Mouse (Mus musculus) CH12.LX (cell line): ENCODE data around the gene Scrn2. TPM values are rescaled to one million over a fixed set of nuclear protein-coding genes. Genes with fewer than 3 reads are reported as not detected.
A peak's percentile ranks its signal among the peaks of the same experiment; 100 is the strongest.

Source experiments
- DNase-seq: peaks from one replicate; pipeline ENCODE4 v3.0.0-alpha.2; 2013; ENCODE audit errors: extremely low read depth
- H3K27ac ChIP-seq: 2 replicates; pipeline ENCODE4 v1.5.1; 2012; ENCODE audit warnings: low read depth, mild to moderate bottlenecking, control low read depth, moderate library complexity; ENCODE audit not compliant: insufficient read depth
- H3K27me3 ChIP-seq: replicated peaks from 2 replicates; pipeline ENCODE3; 2012; ENCODE audit warnings: inconsistent platforms
- H3K36me3 ChIP-seq, 2 experiments: replicated peaks in 1 of 2; 2 replicates each; pipeline versions ENCODE3 to v1.6.1; 2012; ENCODE audit warnings: inconsistent platforms in 1 of 2, low read length in 1 of 2, mild to moderate bottlenecking in 1 of 2, mixed read lengths in 1 of 2, moderate library complexity in 1 of 2; ENCODE audit not compliant: control insufficient read depth in 1 of 2, insufficient read depth in 1 of 2
- H3K4me1 ChIP-seq, 2 experiments: 2 replicates each; pipeline ENCODE4 v1.6.1; 2012; ENCODE audit warnings: inconsistent platforms in 1 of 2, moderate library complexity in 1 of 2; ENCODE audit not compliant: insufficient read depth in 2 of 2, control insufficient read depth in 1 of 2
- H3K4me2 ChIP-seq: 2 replicates; pipeline ENCODE4 v1.6.1; 2012; ENCODE audit warnings: low read depth, mild to moderate bottlenecking, control low read depth; ENCODE audit not compliant: poor library complexity, insufficient read depth, severe bottlenecking
- H3K4me3 ChIP-seq, 3 experiments: fragments of 150-350 bp in 1 of 3; sonication (generic) in 1 of 3; replicated peaks in 1 of 3; 2 replicates each; pipeline versions ENCODE3 to v1.5.1; 2011 to 2012; ENCODE audit warnings: low read depth in 2 of 3, low read length in 2 of 3, mild to moderate bottlenecking in 2 of 3, moderate library complexity in 2 of 3, control low read depth in 1 of 3, improper control_type of control experiment in 1 of 3, inconsistent platforms in 1 of 3, mixed read lengths in 1 of 3; ENCODE audit not compliant: poor library complexity in 1 of 3
- H3K79me2 ChIP-seq: replicated peaks from 2 replicates; pipeline ENCODE4 v1.6.1; 2012; ENCODE audit warnings: mild to moderate bottlenecking, moderate library complexity; ENCODE audit not compliant: control insufficient read depth, poor library complexity, insufficient read depth, severe bottlenecking; ENCODE audit errors: extremely low read depth
- H3K9ac ChIP-seq: 2 replicates; pipeline ENCODE4 v1.6.1; 2012; ENCODE audit warnings: low read depth, mild to moderate bottlenecking, control low read depth, moderate library complexity; ENCODE audit not compliant: insufficient read depth
- H3K9me3 ChIP-seq: replicated peaks from 2 replicates; pipeline ENCODE3; 2012; ENCODE audit warnings: low read length, inconsistent platforms, mixed read lengths
- BHLHE40 ChIP-seq: IDR thresholded peaks from 2 replicates; pipeline ENCODE4 v1.6.1; 2011; ENCODE audit warnings: mild to moderate bottlenecking, low read depth, low read length, improper control_type of control experiment
- CHD1 ChIP-seq: IDR thresholded peaks from 2 replicates; pipeline ENCODE4 v1.6.1; 2012; ENCODE audit warnings: low read depth, low read length, improper control_type of control experiment, inconsistent platforms
- CTCF ChIP-seq, 2 experiments: IDR thresholded peaks in 1 of 2; conservative IDR thresholded peaks in 1 of 2; 2 replicates each; pipeline ENCODE4 v1.5.1; 2011 to 2012; ENCODE audit warnings: low read depth in 2 of 2, low read length in 2 of 2, improper control_type of control experiment in 1 of 2, inconsistent platforms in 1 of 2, mild to moderate bottlenecking in 1 of 2, moderate library complexity in 1 of 2
- E2F4 ChIP-seq: IDR thresholded peaks from 2 replicates; pipeline ENCODE4 v1.6.1; 2011; ENCODE audit warnings: low read depth, low read length, improper control_type of control experiment; ENCODE audit not compliant: insufficient replicate concordance
- ELF1 ChIP-seq: IDR thresholded peaks from 2 replicates; pipeline ENCODE4 v1.6.1; 2014; ENCODE audit warnings: low read depth, mild to moderate bottlenecking, inconsistent platforms, low read length, improper control_type of control experiment
- ETS1 ChIP-seq: conservative IDR thresholded peaks from 2 replicates; pipeline ENCODE4 v1.6.1; 2012; ENCODE audit warnings: low read depth, mild to moderate bottlenecking, inconsistent platforms, low read length, improper control_type of control experiment, moderate library complexity
- GABPA ChIP-seq: IDR thresholded peaks from 2 replicates; pipeline ENCODE4 v1.6.1; 2012; ENCODE audit warnings: low read depth, low read length, improper control_type of control experiment, inconsistent platforms; ENCODE audit not compliant: insufficient replicate concordance
- HCFC1 ChIP-seq: IDR thresholded peaks from 2 replicates; pipeline ENCODE4 v1.6.1; 2012; ENCODE audit warnings: low read depth, mild to moderate bottlenecking, inconsistent platforms, low read length, improper control_type of control experiment
- JUN ChIP-seq: IDR thresholded peaks from 2 replicates; pipeline ENCODE4 v1.6.1; 2011; ENCODE audit warnings: low read depth, mild to moderate bottlenecking, low read length, improper control_type of control experiment, moderate library complexity; ENCODE audit not compliant: insufficient read depth
- JUND ChIP-seq: conservative IDR thresholded peaks from 2 replicates; pipeline ENCODE4 v1.6.1; 2011; ENCODE audit warnings: low read depth, low read length, improper control_type of control experiment
- MAFK ChIP-seq: IDR thresholded peaks from 2 replicates; pipeline ENCODE4 v1.6.1; 2011; ENCODE audit warnings: low read length, improper control_type of control experiment; ENCODE audit not compliant: insufficient replicate concordance
- MAX ChIP-seq: IDR thresholded peaks from 2 replicates; pipeline ENCODE4 v1.6.1; 2011; ENCODE audit warnings: low read length, improper control_type of control experiment
- MAZ ChIP-seq: IDR thresholded peaks from 2 replicates; pipeline ENCODE4 v1.6.1; 2012; ENCODE audit warnings: low read depth, mild to moderate bottlenecking, inconsistent platforms, low read length, improper control_type of control experiment, moderate library complexity
- MEF2A ChIP-seq: IDR thresholded peaks from 2 replicates; pipeline ENCODE4 v1.6.1; 2014; ENCODE audit warnings: low read depth, mild to moderate bottlenecking, inconsistent platforms, low read length, improper control_type of control experiment, borderline replicate concordance
- MXI1 ChIP-seq: IDR thresholded peaks from 2 replicates; pipeline ENCODE4 v1.6.1; 2011; ENCODE audit warnings: mild to moderate bottlenecking, low read depth, low read length, improper control_type of control experiment
- MYC ChIP-seq: IDR thresholded peaks from 2 replicates; pipeline ENCODE4 v1.6.1; 2011; ENCODE audit warnings: low read depth, mild to moderate bottlenecking, improper control_type of control experiment, low read length
- NELFE ChIP-seq: IDR thresholded peaks from 2 replicates; pipeline ENCODE4 v1.6.1; 2011; ENCODE audit warnings: low read depth, low read length, improper control_type of control experiment
- PAX5 ChIP-seq: IDR thresholded peaks from 2 replicates; pipeline ENCODE4 v1.6.1; 2012; ENCODE audit warnings: low read length, inconsistent platforms, mixed read lengths
- RAD21 ChIP-seq: IDR thresholded peaks from 2 replicates; pipeline ENCODE4 v1.6.1; 2011; ENCODE audit warnings: low read depth, mild to moderate bottlenecking, low read length, improper control_type of control experiment, moderate library complexity
- RCOR1 ChIP-seq: conservative IDR thresholded peaks from 2 replicates; pipeline ENCODE4 v1.6.1; 2012; ENCODE audit warnings: low read depth, mild to moderate bottlenecking, inconsistent platforms, low read length, improper control_type of control experiment
- SIN3A ChIP-seq: IDR thresholded peaks from 2 replicates; pipeline ENCODE4 v1.6.1; 2012; ENCODE audit warnings: low read length, improper control_type of control experiment, inconsistent platforms
- SMC3 ChIP-seq: IDR thresholded peaks from 2 replicates; pipeline ENCODE4 v1.6.1; 2011; ENCODE audit warnings: low read depth, low read length, improper control_type of control experiment
- TBP ChIP-seq: conservative IDR thresholded peaks from 2 replicates; pipeline ENCODE4 v1.6.1; 2011; ENCODE audit warnings: low read depth, low read length, improper control_type of control experiment
- TCF12 ChIP-seq: IDR thresholded peaks from 2 replicates; pipeline ENCODE4 v1.6.1; 2014; ENCODE audit warnings: low read depth, mild to moderate bottlenecking, inconsistent platforms, low read length, improper control_type of control experiment
- USF1 ChIP-seq: IDR thresholded peaks from 2 replicates; pipeline ENCODE4 v1.6.1; 2014; ENCODE audit warnings: low read depth, mild to moderate bottlenecking, inconsistent platforms, low read length, improper control_type of control experiment
- USF2 ChIP-seq: conservative IDR thresholded peaks from 2 replicates; pipeline ENCODE4 v1.6.1; 2011; ENCODE audit warnings: low read depth, low read length, improper control_type of control experiment
- ZC3H11A ChIP-seq: IDR thresholded peaks from 2 replicates; pipeline ENCODE4 v1.6.1; 2012; ENCODE audit warnings: low read depth, mild to moderate bottlenecking, inconsistent platforms, low read length, improper control_type of control experiment
- ZKSCAN1 ChIP-seq: IDR thresholded peaks from 2 replicates; pipeline ENCODE4 v1.6.1; 2012; ENCODE audit warnings: low read depth, inconsistent platforms, low read length, improper control_type of control experiment, borderline replicate concordance
- ZMIZ1 ChIP-seq: IDR thresholded peaks from 2 replicates; pipeline ENCODE4 v1.6.1; 2012; ENCODE audit warnings: low read depth, mild to moderate bottlenecking, inconsistent platforms, low read length, improper control_type of control experiment
- ZNF384 ChIP-seq: IDR thresholded peaks from 2 replicates; pipeline ENCODE4 v1.6.1; 2012; ENCODE audit warnings: low read depth, low read length, improper control_type of control experiment, inconsistent platforms
- dilution Hi-C: fragments of 300-500 bp; cut with MboI; formaldehyde crosslinking; loops from 2 replicates; pipeline ENCODE4 v1.14.3; 2020; ENCODE audit warnings: low sequenced_read_pairs; ENCODE audit not compliant: extremely low pct_unique_long_range_greater_than_20kb, extremely low pct_ligation_motif_present
- in situ Hi-C: fragments of 300-500 bp; cut with MboI; formaldehyde crosslinking; loops from 3 replicates; pipeline ENCODE4 v1.14.3; 2019; ENCODE audit warnings: low sequenced_read_pairs, low pct_ligation_motif_present, low pct_unique_long_range_greater_than_20kb, mixed read lengths
- polyA plus RNA-seq: library from polyadenylated mRNA; unstranded; fragments of >175 nt; gene quantifications from 2 replicates; pipeline ENCODE4 v1.2.1, GENCODE M21; 2012; ENCODE audit warnings: low read depth; ENCODE audit not compliant: insufficient read length
- total RNA-seq, 2 experiments: library from RNA; depleted of rRNA; stranded (reverse); fragments of 300-350 nt in 1 of 2; fragments of >200 nt in 1 of 2; gene quantifications; 2 replicates each; pipeline ENCODE4 v1.2.3; 2012 to 2014

The Scrn2 gene
- total and polyA plus RNA-seq, 3 experiments, result 34.5 to 55.8 (median 35.2) TPM

DNA sequence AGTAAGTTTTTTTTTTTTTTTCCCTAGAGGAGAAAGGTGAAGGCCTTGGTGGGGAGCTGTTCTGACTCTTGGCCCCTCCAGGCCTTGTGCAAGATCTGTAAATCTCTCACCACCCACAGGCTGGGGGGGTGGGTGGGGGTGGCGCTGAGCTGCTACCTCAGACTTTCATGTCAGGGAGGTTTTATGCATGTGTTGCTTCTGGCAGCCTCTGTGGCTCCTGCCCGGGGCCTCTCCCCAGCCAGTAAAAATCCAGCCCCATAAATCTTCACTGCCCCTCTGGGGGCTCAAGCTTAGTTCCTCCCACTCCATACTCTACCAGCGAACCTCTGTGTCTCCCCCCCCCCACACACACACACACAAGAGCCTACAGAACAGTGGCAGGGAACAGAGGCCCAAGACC, 43.3 kb upstream of the Scrn2 start:
- no peak overlapping the region for H3K4me2 ChIP-seq
- no peak overlapping the region for H3K9ac ChIP-seq
- peaks cover 47 to 95% of the 10 kb centered on the region in 2 experiments for H3K4me1 ChIP-seq
- peak overlapping the region; percentile 7; the same call in 1 of the 2 replicates for H3K27ac ChIP-seq
- H3K36me3 ChIP-seq, result peaks cover 0 to 6% of the 10 kb centered on the region in 2 experiments
- TF ChIP-seq SMC3 (no peak; the same call in 1 of the 2 replicates), ZMIZ1 (no peak), USF2 (no peak), JUN (no peak)
- no peak overlapping the region for H3K4me3 ChIP-seq
- dilution Hi-C loops, result no loop called here
- in situ Hi-C loops, result loop anchor here (5.0 kb wide), 1 partner anchor 36 kb away; no protein-coding TSS in a partner anchor
- DNase-seq, result no peak
- H3K9me3 ChIP-seq, result no peaks in the 10 kb centered on the region
- H3K79me2 ChIP-seq, result no peaks in the 10 kb centered on the region
- no peaks in the 10 kb centered on the region for H3K27me3 ChIP-seq

- H3K79me2 ChIP-seq, result no peaks in the 10 kb centered on the region
- peaks cover 50 to 95% of the 10 kb centered on the region in 2 experiments for H3K4me1 ChIP-seq
- peaks cover 0 to 6% of the 10 kb centered on the region in 2 experiments for H3K36me3 ChIP-seq
- H3K27ac ChIP-seq, result peak overlapping the region; percentile 61
- H3K27me3 ChIP-seq, result no peaks in the 10 kb centered on the region
- H3K9ac ChIP-seq, result peak overlapping the region; percentile 30
- peak overlapping the region; percentile 35 to 50 (median 47) for H3K4me3 ChIP-seq
- in situ Hi-C loops, result loop anchor here (5.0 kb wide), 1 partner anchor 34 kb away; no protein-coding TSS in a partner anchor
- peak overlapping the region; percentile 56 for H3K4me2 ChIP-seq
- dilution Hi-C loops, result no loop called here
- peak; percentile 89 for DNase-seq
- no peaks in the 10 kb centered on the region for H3K9me3 ChIP-seq
- TF ChIP-seq MEF2A, result peak; percentile 70; the same call in 1 of the 2 replicates
- TF ChIP-seq USF1, result peak; percentile 91
- TF ChIP-seq RAD21, result no peak; the same call in 1 of the 2 replicates
- TF ChIP-seq TBP, result peak; percentile 39; the same call in 1 of the 2 replicates
- no peak for TF ChIP-seq PAX5
- no peak for TF ChIP-seq CHD1
- TF ChIP-seq MAX, result peak; percentile 94
- TF ChIP-seq BHLHE40, result peak; percentile 95
- TF ChIP-seq CTCF (conservative IDR thresholded peaks at IDR 0.05 in 1 of 2, IDR thresholded peaks at IDR 0.05 in 1 of 2; ENCODE audit: low read depth in 2 of 2, low read length in 2 of 2), result no peak
- no peak for TF ChIP-seq ZC3H11A
- TF ChIP-seq MAZ, result peak; percentile 61; the same call in 1 of the 2 replicates
- peak; percentile 71; the same call in 1 of the 2 replicates for TF ChIP-seq MYC
- TF ChIP-seq GABPA, result no peak
- TF ChIP-seq MXI1, result peak; percentile 89
- TF ChIP-seq E2F4, result no peak
- TF ChIP-seq SIN3A, result peak; percentile 94; the same call in 1 of the 2 replicates
- TF ChIP-seq ZNF384, result peak; percentile 52
- peak; percentile 71 for TF ChIP-seq HCFC1
- TF ChIP-seq ELF1, result peak; percentile 82
- TF ChIP-seq JUND, result no peak
- TF ChIP-seq ETS1, result peak; percentile 89
- no peak for TF ChIP-seq ZKSCAN1
- TF ChIP-seq NELFE, result peak; percentile 76
- no peak for TF ChIP-seq JUN
- peak; percentile 83 for TF ChIP-seq TCF12
- peak; percentile 75; the same call in 1 of the 2 replicates for TF ChIP-seq MAFK
- TF ChIP-seq RCOR1, result peak; percentile 62; the same call in 1 of the 2 replicates
Observed at GRCm38 (mm10) chr11:96987873-96988655, 41.7 kb upstream of the Scrn2 start.
